Mouse (Mus musculus) lung, adult 18-20 months (tissue): ENCODE results near the gene D130052B06Rik.

ENCODE experiments used
- DNase-seq, 2 experiments: peaks; one replicate each; pipeline ENCODE4 v3.0.0; 2022; ENCODE audit warnings: mixed read lengths in 2 of 2

D130052B06Rik gene

GRCm38 (mm10) chr11:33668376-33668775, 69.3 kb downstream of the D130052B06Rik start:
- no peak for DNase-seq

GRCm38 (mm10) chr11:33670105-33670965, 71.2 kb downstream of the D130052B06Rik start:
- DNase-seq = no peak
